Mouse (Mus musculus): Measurements from ENCODE around the gene 1700123K08Rik.
"Not testable (repeated sequence)": the region's sequence is repeated elsewhere in the genome, so short reads cannot be mapped to it uniquely, and the experiment has no call there.

DNA sequence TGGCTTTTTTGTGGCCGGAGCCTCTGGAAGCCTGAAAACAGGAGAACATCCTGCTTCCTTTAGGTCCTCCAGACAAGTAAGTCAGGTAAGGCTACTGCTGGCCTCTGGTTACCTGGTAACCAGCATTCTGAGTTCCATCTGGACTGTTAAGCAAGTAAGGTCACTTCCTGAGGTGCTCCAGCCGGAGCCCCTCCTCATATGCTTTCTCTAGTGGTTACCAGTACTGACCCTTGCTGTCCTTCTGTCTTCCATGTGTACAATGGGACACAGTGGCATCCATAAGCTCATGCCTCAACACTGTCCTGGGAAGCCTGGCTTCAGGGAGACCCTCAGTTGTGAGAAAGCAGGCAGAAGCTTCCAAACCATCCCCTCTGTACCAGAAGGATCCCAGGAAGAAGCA, at the start of gene 1700123K08Rik:
- not testable (repeated sequence) for TF ChIP-seq CTCF (conservative IDR thresholded peaks at IDR 0.05; ENCODE audit: low read length); POU5F1 (IDR thresholded peaks at IDR 0.05; ENCODE audit: borderline replicate concordance, low read length); NANOG (IDR thresholded peaks at IDR 0.05; ENCODE audit: borderline replicate concordance, low read length)

Measured in E14TG2a.4 (cell line).